Mouse (Mus musculus) G1E (cell line): ENCODE data around the gene Cmpk2.

Source experiments
- CTCF ChIP-seq: IDR thresholded peaks from 2 replicates; pipeline ENCODE4 v1.5.1; 2012; ENCODE audit warnings: low read depth, low read length, inconsistent platforms, mixed read lengths
- GATA1 ChIP-seq: IDR thresholded peaks from 2 replicates; pipeline ENCODE4 v1.6.1; 2012; ENCODE audit warnings: borderline replicate concordance, low read length, inconsistent platforms, mixed read lengths
- TAL1 ChIP-seq: conservative IDR thresholded peaks from 2 replicates; pipeline ENCODE4 v1.6.1; 2012; ENCODE audit warnings: low read depth, low read length, inconsistent platforms, mixed read lengths

DNA sequence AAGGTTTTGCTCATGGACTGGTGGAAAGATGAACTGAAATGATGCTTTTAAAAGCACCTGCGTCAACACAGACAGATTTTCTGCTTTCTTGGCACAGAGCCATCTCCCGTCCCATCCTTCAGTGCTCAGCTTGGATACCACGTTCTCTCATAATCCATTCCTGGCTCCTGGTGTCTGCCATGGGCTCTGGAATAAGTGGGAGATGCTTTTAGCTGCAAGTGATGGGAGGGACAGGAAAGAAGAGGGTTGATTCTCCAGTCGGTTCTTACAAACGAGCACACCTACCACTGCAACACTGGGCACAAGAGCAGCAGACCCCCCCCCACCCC is 56.7 kb downstream of the Cmpk2 start:
- TF ChIP-seq CTCF (no peak), TAL1 (no peak), GATA1 (no peak)
